Mouse (Mus musculus): ENCODE measurements around the gene Chka. TPM values are rescaled to one million over a fixed set of nuclear protein-coding genes. Genes with fewer than 3 reads are reported as not detected.

The Chka gene
- polyA plus RNA-seq, 1 experiment from 2014 or later = 36.1 TPM

GRCm38 (mm10) chr19:3855601-3856000 is 4.0 kb downstream of the Chka start:
- no peak overlapping the region for H3K4me3 ChIP-seq
- peak overlapping the region; percentile 36; the same call in 1 of the 2 replicates for H3K27ac ChIP-seq (ENCODE audit: poor library complexity, severe bottlenecking)
- H3K4me2 ChIP-seq = 0 out of 2 replicates have a peak overlapping the region, but pooled peaks have one; percentile 2
- H3K27me3 ChIP-seq (replicated peaks) = no peaks in the 10 kb centered on the region
- no peaks in the 10 kb centered on the region for H3K9me3 ChIP-seq (replicated peaks)
- no peak overlapping the region for H3K9ac ChIP-seq
- ATAC-seq (ENCODE audit: insufficient number of reproducible peaks, low FRiP score) = no peak
- H3K36me3 ChIP-seq = 0 out of 2 replicates have a peak, but pooled peaks cover under 1% of the 10 kb centered on the region
- H3K4me1 ChIP-seq (replicated peaks) = peaks cover 32% of the 10 kb centered on the region
- 27% methylated on average over 4 of the region's 4 CpGs for WGBS

- Histone ChIP-seq H3K4me1 (replicated peaks) (peaks cover 30% of the 10 kb centered on the region), H3K4me2 (no peak overlapping the region), H3K27ac (ENCODE audit: poor library complexity, severe bottlenecking) (no peak overlapping the region), H3K9ac (peak overlapping the region; percentile 30; the same call in 1 of the 2 replicates), H3K27me3 (replicated peaks) (no peaks in the 10 kb centered on the region), H3K4me3 (no peak overlapping the region), H3K9me3 (replicated peaks) (no peaks in the 10 kb centered on the region), H3K36me3 (0 out of 2 replicates have a peak, but pooled peaks cover 4% of the 10 kb centered on the region)
- ATAC-seq (ENCODE audit: insufficient number of reproducible peaks, low FRiP score) = no peak
- 86% methylated on average over 3 of the region's 3 CpGs for WGBS
Measured at GRCm38 (mm10) chr19:3857220-3857619, 5.6 kb downstream of the Chka start.

GRCm38 (mm10) chr19:3862713-3863112 is 11.1 kb downstream of the Chka start:
- peaks cover 16% of the 10 kb centered on the region for H3K36me3 ChIP-seq
- no peak for ATAC-seq (ENCODE audit: insufficient number of reproducible peaks, low FRiP score)
- no peak overlapping the region for H3K27ac ChIP-seq (ENCODE audit: poor library complexity, severe bottlenecking)
- no peaks in the 10 kb centered on the region for H3K27me3 ChIP-seq (replicated peaks)
- peaks cover 10% of the 10 kb centered on the region for H3K4me1 ChIP-seq (replicated peaks)
- no peak overlapping the region for H3K9ac ChIP-seq
- H3K4me2 ChIP-seq = no peak overlapping the region
- WGBS = 46% methylated on average over 2 of the region's 2 CpGs
- H3K4me3 ChIP-seq = no peak overlapping the region
- H3K9me3 ChIP-seq (replicated peaks) = no peaks in the 10 kb centered on the region

- H3K9me3 ChIP-seq (replicated peaks) = no peaks in the 10 kb centered on the region
- 81% methylated on average over 2 of the region's 2 CpGs for WGBS
- H3K9ac ChIP-seq = no peak overlapping the region
- H3K36me3 ChIP-seq = peaks cover 16% of the 10 kb centered on the region
- H3K27ac ChIP-seq (ENCODE audit: poor library complexity, severe bottlenecking) = no peak overlapping the region
- no peak overlapping the region for H3K4me3 ChIP-seq
- H3K27me3 ChIP-seq (replicated peaks) = no peaks in the 10 kb centered on the region
- H3K4me1 ChIP-seq (replicated peaks) = peaks cover 14% of the 10 kb centered on the region
- H3K4me2 ChIP-seq = no peak overlapping the region
- ATAC-seq (ENCODE audit: insufficient number of reproducible peaks, low FRiP score) = no peak
Measured at GRCm38 (mm10) chr19:3864960-3865359, 13.4 kb downstream of the Chka start.

GRCm38 (mm10) chr19:3868290-3868689 is 16.7 kb downstream of the Chka start:
- WGBS = 87% methylated on average over 1 of the region's 1 CpGs
- no peaks in the 10 kb centered on the region for H3K27me3 ChIP-seq (replicated peaks)
- no peaks in the 10 kb centered on the region for H3K9me3 ChIP-seq (replicated peaks)
- no peak overlapping the region for H3K9ac ChIP-seq
- H3K36me3 ChIP-seq = peaks cover 12% of the 10 kb centered on the region
- H3K4me1 ChIP-seq (replicated peaks) = peaks cover 14% of the 10 kb centered on the region
- no peak overlapping the region for H3K27ac ChIP-seq (ENCODE audit: poor library complexity, severe bottlenecking)
- no peak overlapping the region for H3K4me2 ChIP-seq
- H3K4me3 ChIP-seq = no peak overlapping the region
- no peak for ATAC-seq (ENCODE audit: insufficient number of reproducible peaks, low FRiP score)

- no peaks in the 10 kb centered on the region for H3K9me3 ChIP-seq (replicated peaks)
- H3K9ac ChIP-seq = no peak overlapping the region
- peaks cover 7% of the 10 kb centered on the region; the same call in 1 of the 2 replicates for H3K36me3 ChIP-seq
- H3K27ac ChIP-seq (ENCODE audit: poor library complexity, severe bottlenecking) = no peak overlapping the region
- H3K27me3 ChIP-seq (replicated peaks) = no peaks in the 10 kb centered on the region
- no peak overlapping the region for H3K4me2 ChIP-seq
- H3K4me3 ChIP-seq = no peak overlapping the region
- H3K4me1 ChIP-seq (replicated peaks) = peaks cover 14% of the 10 kb centered on the region
- no peak for ATAC-seq (ENCODE audit: insufficient number of reproducible peaks, low FRiP score)
Measured at GRCm38 (mm10) chr19:3871468-3871867, 19.9 kb downstream of the Chka start.

GRCm38 (mm10) chr19:3872373-3872772 is 20.8 kb downstream of the Chka start:
- Histone ChIP-seq H3K27me3 (replicated peaks) (no peaks in the 10 kb centered on the region), H3K27ac (ENCODE audit: poor library complexity, severe bottlenecking) (no peak overlapping the region), H3K4me2 (no peak overlapping the region), H3K9me3 (replicated peaks) (no peaks in the 10 kb centered on the region), H3K4me3 (no peak overlapping the region), H3K36me3 (peaks cover 13% of the 10 kb centered on the region; the same call in 1 of the 2 replicates), H3K9ac (no peak overlapping the region), H3K4me1 (replicated peaks) (peaks cover 14% of the 10 kb centered on the region)
- WGBS = 45% methylated on average over 4 of the region's 4 CpGs
- no peak for ATAC-seq (ENCODE audit: insufficient number of reproducible peaks, low FRiP score)

GRCm38 (mm10) chr19:3875045-3875444 is 23.5 kb downstream of the Chka start:
- ATAC-seq (ENCODE audit: insufficient number of reproducible peaks, low FRiP score) = no peak
- H3K9ac ChIP-seq = no peak overlapping the region
- peaks cover 13% of the 10 kb centered on the region; the same call in 1 of the 2 replicates for H3K36me3 ChIP-seq
- no peaks in the 10 kb centered on the region for H3K27me3 ChIP-seq (replicated peaks)
- WGBS = 80% methylated on average over 7 of the region's 7 CpGs
- no peak overlapping the region for H3K4me3 ChIP-seq
- H3K9me3 ChIP-seq (replicated peaks) = no peaks in the 10 kb centered on the region
- no peak overlapping the region for H3K27ac ChIP-seq (ENCODE audit: poor library complexity, severe bottlenecking)
- H3K4me2 ChIP-seq = no peak overlapping the region
- H3K4me1 ChIP-seq (replicated peaks) = peaks cover 10% of the 10 kb centered on the region

- Histone ChIP-seq H3K27ac (ENCODE audit: poor library complexity, severe bottlenecking) (no peak overlapping the region), H3K4me3 (no peak overlapping the region), H3K4me1 (replicated peaks) (peaks cover 17% of the 10 kb centered on the region), H3K9ac (no peak overlapping the region), H3K4me2 (no peak overlapping the region), H3K27me3 (replicated peaks) (no peaks in the 10 kb centered on the region), H3K36me3 (peaks cover 14% of the 10 kb centered on the region; the same call in 1 of the 2 replicates), H3K9me3 (replicated peaks) (no peaks in the 10 kb centered on the region)
- ATAC-seq (ENCODE audit: insufficient number of reproducible peaks, low FRiP score) = no peak
- WGBS = 85% methylated on average over 6 of the region's 6 CpGs
Measured at GRCm38 (mm10) chr19:3880054-3880848, 28.7 kb downstream of the Chka start.

- H3K4me2 ChIP-seq = no peak overlapping the region
- H3K36me3 ChIP-seq = peaks cover 21% of the 10 kb centered on the region
- no peaks in the 10 kb centered on the region for H3K9me3 ChIP-seq (replicated peaks)
- no peak overlapping the region for H3K4me3 ChIP-seq
- no peak overlapping the region for H3K27ac ChIP-seq (ENCODE audit: poor library complexity, severe bottlenecking)
- no peaks in the 10 kb centered on the region for H3K27me3 ChIP-seq (replicated peaks)
- no peak for ATAC-seq (ENCODE audit: insufficient number of reproducible peaks, low FRiP score)
- 82% methylated on average over 4 of the region's 4 CpGs for WGBS
- peaks cover 18% of the 10 kb centered on the region for H3K4me1 ChIP-seq (replicated peaks)
- H3K9ac ChIP-seq = no peak overlapping the region
Measured at GRCm38 (mm10) chr19:3882214-3882613, 30.6 kb downstream of the Chka start.

- H3K36me3 ChIP-seq = peaks cover 36% of the 10 kb centered on the region
- H3K4me2 ChIP-seq = no peak overlapping the region
- H3K4me1 ChIP-seq (replicated peaks) = peaks cover 18% of the 10 kb centered on the region
- no peaks in the 10 kb centered on the region for H3K27me3 ChIP-seq (replicated peaks)
- no peak overlapping the region for H3K9ac ChIP-seq
- no peak overlapping the region for H3K4me3 ChIP-seq
- peak overlapping the region; percentile 28; the same call in 1 of the 2 replicates for H3K27ac ChIP-seq (ENCODE audit: poor library complexity, severe bottlenecking)
- 42% methylated on average over 6 of the region's 6 CpGs for WGBS
- no peak for ATAC-seq (ENCODE audit: insufficient number of reproducible peaks, low FRiP score)
- no peaks in the 10 kb centered on the region for H3K9me3 ChIP-seq (replicated peaks)
Measured at GRCm38 (mm10) chr19:3884325-3884990, 32.9 kb downstream of the Chka start.
